Mouse (Mus musculus): ENCODE measurements around the gene Tmbim7. TPM values are rescaled to one million over a fixed set of nuclear protein-coding genes. Genes with fewer than 3 reads are reported as not detected.

The Tmbim7 gene
- polyA plus RNA-seq, 1 experiment from 2014 or later, result not detected

Other genes starting within 250 kb of the Tmbim7 start
- gene Fam133b, start 107.3 kb upstream of the Tmbim7 start, polyA plus RNA-seq (2015; fragmentation: Nextera tagmentation; extraction: Ambion mirVana), result 20.8 and 23.5 TPM in 2 replicates
- 1.6 and 1.7 TPM in 2 replicates for gene 1700109H08Rik, start 79.6 kb upstream of the Tmbim7 start, polyA plus RNA-seq (2015; fragmentation: Nextera tagmentation; extraction: Ambion mirVana)
- 15.5 and 20.2 TPM in 2 replicates for gene Pex1, start 55.1 kb upstream of the Tmbim7 start, polyA plus RNA-seq (2015; fragmentation: Nextera tagmentation; extraction: Ambion mirVana)
- 9.3 and 10.8 TPM in 2 replicates for gene Rbm48, start 54.6 kb upstream of the Tmbim7 start, polyA plus RNA-seq (2015; fragmentation: Nextera tagmentation; extraction: Ambion mirVana)
- gene Gatad1, start 6.0 kb downstream of the Tmbim7 start, polyA plus RNA-seq (2015; fragmentation: Nextera tagmentation; extraction: Ambion mirVana), result 57.2 and 60.0 TPM in 2 replicates
- gene Ankib1, start 151.7 kb downstream of the Tmbim7 start, polyA plus RNA-seq (2015; fragmentation: Nextera tagmentation; extraction: Ambion mirVana), result 8.4 and 9.2 TPM in 2 replicates
- 30.4 and 34.2 TPM in 2 replicates for gene Krit1, start 152.0 kb downstream of the Tmbim7 start, polyA plus RNA-seq (2015; fragmentation: Nextera tagmentation; extraction: Ambion mirVana)
- not detected in 2 replicates for gene Lrrd1, start 194.0 kb downstream of the Tmbim7 start, polyA plus RNA-seq (2015; fragmentation: Nextera tagmentation; extraction: Ambion mirVana)
- 7.4 and 9.0 TPM in 2 replicates for gene Mterf1a, start 242.8 kb downstream of the Tmbim7 start, polyA plus RNA-seq (2015; fragmentation: Nextera tagmentation; extraction: Ambion mirVana)